Mouse (Mus musculus) midbrain, embryonic 15.5 days (tissue): ENCODE data around the gene Slc5a1. TPM values are rescaled to one million over a fixed set of nuclear protein-coding genes. Genes with fewer than 3 reads are reported as not detected.

ENCODE experiments used
- ATAC-seq: fragments of 200-750 bp; cut with Nextera tagmentation; replicated peaks from 2 replicates; pipeline ENCODE4 v1.8.0; 2017; ENCODE audit warnings: moderate TSS enrichment
- H3K27ac ChIP-seq: fragments of 300-500 bp; sonication (generic); 2 replicates; pipeline ENCODE4 v1.5.1; 2015; ENCODE audit warnings: mild to moderate bottlenecking, inconsistent platforms
- H3K27me3 ChIP-seq: fragments of 300-500 bp; sonication (generic); replicated peaks from 2 replicates; pipeline ENCODE4 v1.6.1; 2015; ENCODE audit warnings: inconsistent platforms
- H3K36me3 ChIP-seq: fragments of 300-500 bp; sonication (generic); replicated peaks from 2 replicates; pipeline ENCODE4 v1.6.1; 2015; ENCODE audit warnings: inconsistent platforms
- H3K4me1 ChIP-seq: fragments of 300-500 bp; sonication (generic); 2 replicates; pipeline ENCODE4 v1.6.1; 2015; ENCODE audit warnings: inconsistent platforms
- H3K4me2 ChIP-seq: fragments of 300-500 bp; sonication (generic); 2 replicates; pipeline ENCODE4 v1.6.1; 2015; ENCODE audit warnings: inconsistent platforms, mild to moderate bottlenecking, moderate library complexity
- H3K4me3 ChIP-seq: fragments of 300-500 bp; sonication (generic); 2 replicates; pipeline ENCODE4 v1.5.1; 2015; ENCODE audit warnings: mild to moderate bottlenecking, inconsistent platforms
- H3K9ac ChIP-seq: fragments of 300-500 bp; sonication (generic); 2 replicates; pipeline ENCODE4 v1.6.1; 2015; ENCODE audit warnings: mild to moderate bottlenecking, inconsistent platforms
- H3K9me3 ChIP-seq: fragments of 300-500 bp; sonication (generic); 2 replicates; pipeline ENCODE4 v1.6.1; 2016; ENCODE audit warnings: inconsistent platforms
- WGBS: fragments of 180-500 bp; shearing (Covaris S2); methylation state at CpG from one replicate; pipeline ENCODE4 v1.1.7; 2015; ENCODE audit warnings: mixed read lengths; 5-methylcytosine and 5-hydroxymethylcytosine counted together
- polyA plus RNA-seq: library from polyadenylated mRNA; unstranded; fragments of >200 nt; fragmentation: Nextera tagmentation; extraction: Ambion mirVana; gene quantifications from 2 replicates; pipeline ENCODE4 v1.2.1, GENCODE M21; 2015

Gene Slc5a1
- polyA plus RNA-seq, 1 experiment from 2014 or later: 0.06 TPM

DNA sequence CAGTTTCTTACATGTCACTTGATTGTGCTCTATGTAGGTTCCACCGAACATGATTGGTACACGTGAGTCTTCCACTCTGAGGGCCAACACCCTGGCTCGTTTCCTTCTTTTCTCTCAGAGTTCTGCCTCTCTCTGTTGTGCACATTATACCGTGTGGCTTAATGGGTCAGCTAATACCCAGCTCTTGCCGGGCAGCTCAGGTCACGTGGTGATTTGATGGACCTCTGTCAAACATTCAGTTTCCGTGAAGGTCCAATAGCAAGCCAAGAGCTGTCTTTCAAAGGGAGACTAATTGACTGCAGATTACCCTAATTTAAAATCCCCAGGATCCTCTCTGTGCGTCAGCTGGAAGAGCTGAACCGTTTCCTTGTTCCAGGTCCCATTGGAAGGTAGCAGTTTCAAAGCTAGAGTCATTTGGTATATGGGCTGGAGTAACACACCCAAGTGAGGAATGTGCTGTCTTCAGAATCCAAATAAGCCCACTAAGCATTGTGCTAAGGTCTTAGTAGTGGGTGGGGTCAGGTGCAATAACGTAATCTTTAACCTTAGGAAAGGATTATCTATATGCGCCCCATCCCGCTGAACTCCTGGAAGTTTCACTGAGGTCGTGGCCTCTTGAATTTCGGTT lies 3.9 kb downstream of the Slc5a1 start:
- Histone ChIP-seq H3K9me3 (no peaks in the 10 kb centered on the region), H3K4me2 (no peak overlapping the region)
- 81% methylated on average over 14 of the region's 14 CpGs for WGBS

GRCm38 (mm10) chr5:33121871-33122315 lies 17.9 kb downstream of the Slc5a1 start:
- Histone ChIP-seq H3K4me1 (no peaks in the 10 kb centered on the region), H3K36me3 (no peaks in the 10 kb centered on the region), H3K4me2 (no peak overlapping the region), H3K9ac (no peak overlapping the region), H3K27ac (no peak overlapping the region), H3K27me3 (no peaks in the 10 kb centered on the region), H3K9me3 (no peaks in the 10 kb centered on the region), H3K4me3 (no peak overlapping the region)
- no peak for ATAC-seq
- 69% methylated on average over 4 of the region's 4 CpGs for whole genome bisulfite sequencing

More for the DNA sequence above, 3.9 kb downstream of the Slc5a1 start:
- no peak overlapping the region for H3K4me3 ChIP-seq
- no peak for ATAC-seq
- no peaks in the 10 kb centered on the region for H3K36me3 ChIP-seq
- H3K9ac ChIP-seq: no peak overlapping the region
- peaks cover 20% of the 10 kb centered on the region for H3K27me3 ChIP-seq
- H3K27ac ChIP-seq: no peak overlapping the region
- H3K4me1 ChIP-seq: peaks cover 4% of the 10 kb centered on the region; the same call in 1 of the 2 replicates

DNA sequence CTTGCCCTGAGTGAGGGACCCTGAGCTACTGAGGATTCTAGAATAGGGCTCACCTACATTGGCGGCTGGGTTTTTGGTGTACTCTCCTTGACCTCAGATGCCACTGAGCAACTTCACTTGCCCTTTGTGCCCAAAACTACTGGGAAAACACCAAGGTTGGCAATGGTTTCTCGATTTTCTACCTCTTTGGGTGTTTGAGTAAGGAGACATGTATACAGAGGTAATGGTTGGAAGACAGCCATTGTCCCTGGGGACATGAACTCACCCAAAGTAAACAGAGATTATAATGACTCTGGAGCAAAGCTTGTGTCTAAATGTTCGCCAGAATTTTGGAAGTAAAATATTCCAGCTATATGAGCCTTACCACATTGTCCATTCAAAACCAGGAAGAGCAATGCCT lies 19.6 kb downstream of the Slc5a1 start:
- ATAC-seq: no peak
- Histone ChIP-seq H3K4me3 (no peak overlapping the region), H3K4me1 (no peaks in the 10 kb centered on the region), H3K9ac (no peak overlapping the region), H3K36me3 (no peaks in the 10 kb centered on the region), H3K27ac (no peak overlapping the region), H3K27me3 (no peaks in the 10 kb centered on the region), H3K4me2 (no peak overlapping the region), H3K9me3 (no peaks in the 10 kb centered on the region)
- WGBS: 74% methylated on average over 3 of the region's 3 CpGs

GRCm38 (mm10) chr5:33125318-33125717 lies 21.3 kb downstream of the Slc5a1 start:
- Histone ChIP-seq H3K27ac (no peak overlapping the region), H3K9me3 (no peaks in the 10 kb centered on the region), H3K4me1 (no peaks in the 10 kb centered on the region), H3K4me3 (no peak overlapping the region), H3K27me3 (no peaks in the 10 kb centered on the region), H3K4me2 (no peak overlapping the region), H3K36me3 (no peaks in the 10 kb centered on the region), H3K9ac (no peak overlapping the region)
- 94% methylated on average over 4 of the region's 4 CpGs for WGBS
- ATAC-seq: no peak

DNA sequence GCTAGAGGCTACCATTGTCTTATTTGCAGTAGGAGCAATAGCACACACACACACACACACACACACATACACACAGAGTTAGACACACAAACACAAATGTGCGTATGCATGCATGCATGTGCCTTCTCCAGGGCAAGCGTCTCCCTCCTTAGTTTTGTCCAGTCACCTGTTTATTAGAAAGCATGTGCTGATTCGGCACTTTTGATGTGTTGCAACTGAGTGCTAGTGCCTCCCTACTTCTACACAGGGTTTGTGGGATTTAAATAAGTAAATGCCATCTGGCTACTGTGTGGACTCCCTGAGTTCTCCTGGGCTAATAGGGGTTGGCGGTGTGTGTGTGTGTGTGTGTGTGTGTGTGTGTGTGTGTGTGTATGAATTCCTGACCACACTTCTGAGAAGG lies 30.1 kb downstream of the Slc5a1 start:
- no peaks in the 10 kb centered on the region for H3K4me1 ChIP-seq
- 89% methylated on average over 4 of the region's 4 CpGs for WGBS
- no peaks in the 10 kb centered on the region for H3K27me3 ChIP-seq
- no peak overlapping the region for H3K27ac ChIP-seq
- H3K4me3 ChIP-seq: no peak overlapping the region
- no peaks in the 10 kb centered on the region for H3K36me3 ChIP-seq
- no peak overlapping the region for H3K9ac ChIP-seq
- no peak for ATAC-seq
- H3K4me2 ChIP-seq: no peak overlapping the region
- H3K9me3 ChIP-seq: no peaks in the 10 kb centered on the region

DNA sequence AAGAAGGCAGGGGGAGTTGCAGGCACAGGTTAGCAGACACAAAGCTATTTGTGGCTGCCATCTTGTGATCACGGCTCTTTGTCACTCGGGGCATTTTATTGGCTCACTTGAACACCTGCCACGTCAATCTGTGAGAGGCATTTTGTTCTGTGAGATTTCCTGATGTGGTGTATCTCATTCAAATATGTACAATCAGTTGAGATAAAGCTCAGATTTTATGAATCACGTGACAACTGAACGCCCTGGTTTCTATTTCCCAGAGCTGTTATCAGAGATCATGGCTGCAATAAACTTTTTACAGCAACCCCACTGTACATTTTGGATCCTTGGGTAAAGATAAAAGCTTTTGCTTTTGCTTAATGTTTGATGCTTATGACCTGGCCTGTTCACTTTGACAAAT lies 31.6 kb downstream of the Slc5a1 start:
- Histone ChIP-seq H3K4me2 (no peak overlapping the region), H3K4me1 (no peaks in the 10 kb centered on the region), H3K4me3 (no peak overlapping the region), H3K27ac (no peak overlapping the region), H3K9ac (no peak overlapping the region), H3K36me3 (no peaks in the 10 kb centered on the region), H3K9me3 (no peaks in the 10 kb centered on the region), H3K27me3 (no peaks in the 10 kb centered on the region)
- WGBS: 91% methylated on average over 5 of the region's 5 CpGs
- ATAC-seq: no peak

GRCm38 (mm10) chr5:33142790-33143455 lies 38.9 kb downstream of the Slc5a1 start:
- no peaks in the 10 kb centered on the region for H3K4me1 ChIP-seq
- H3K4me3 ChIP-seq: no peak overlapping the region
- H3K36me3 ChIP-seq: no peaks in the 10 kb centered on the region
- H3K9ac ChIP-seq: no peak overlapping the region
- WGBS: 57% methylated on average over 7 of the region's 7 CpGs
- H3K27ac ChIP-seq: no peak overlapping the region
- H3K27me3 ChIP-seq: 0 out of 2 replicates have a peak, but pooled peaks cover 3% of the 10 kb centered on the region
- ATAC-seq: no peak
- no peak overlapping the region for H3K4me2 ChIP-seq
- no peaks in the 10 kb centered on the region for H3K9me3 ChIP-seq

GRCm38 (mm10) chr5:33144025-33144424 lies 40.0 kb downstream of the Slc5a1 start:
- WGBS: 49% methylated on average over 5 of the region's 5 CpGs
- no peak overlapping the region for H3K27ac ChIP-seq

GRCm38 (mm10) chr5:33146837-33147236 lies 42.8 kb downstream of the Slc5a1 start:
- H3K9ac ChIP-seq: no peak overlapping the region
- 0 out of 2 replicates have a peak, but pooled peaks cover 3% of the 10 kb centered on the region for H3K27me3 ChIP-seq
- H3K4me2 ChIP-seq: no peak overlapping the region
- ATAC-seq: no peak
- H3K27ac ChIP-seq: no peak overlapping the region
- H3K36me3 ChIP-seq: no peaks in the 10 kb centered on the region
- H3K4me1 ChIP-seq: no peaks in the 10 kb centered on the region
- no peak overlapping the region for H3K4me3 ChIP-seq
- WGBS: 84% methylated on average over 9 of the region's 9 CpGs
- no peaks in the 10 kb centered on the region for H3K9me3 ChIP-seq

More at GRCm38 (mm10) chr5:33144025-33144424, 40.0 kb downstream of the Slc5a1 start:
- Histone ChIP-seq H3K9ac (no peak overlapping the region), H3K4me3 (no peak overlapping the region), H3K36me3 (no peaks in the 10 kb centered on the region), H3K9me3 (no peaks in the 10 kb centered on the region), H3K4me1 (no peaks in the 10 kb centered on the region), H3K27me3 (0 out of 2 replicates have a peak, but pooled peaks cover 3% of the 10 kb centered on the region), H3K4me2 (no peak overlapping the region)
- no peak for ATAC-seq

DNA sequence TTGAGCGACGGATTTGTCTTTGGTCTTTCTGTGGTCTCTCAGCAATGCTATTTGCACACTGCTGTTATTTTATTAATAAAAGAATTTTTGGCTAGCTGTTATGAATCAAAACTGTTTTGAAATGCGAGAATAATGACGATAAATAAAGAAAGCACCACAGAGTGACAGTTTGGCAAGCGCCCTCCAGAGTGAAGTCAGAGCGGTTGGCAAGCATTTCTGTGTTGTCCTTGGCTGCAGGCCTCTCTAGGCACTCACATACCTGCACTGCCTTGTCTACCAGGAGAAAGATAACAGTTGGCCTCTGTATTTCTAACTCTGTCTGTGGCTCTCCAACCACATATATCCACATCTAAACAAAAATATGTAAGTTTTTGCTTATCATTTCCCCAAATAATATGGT lies 43.7 kb downstream of the Slc5a1 start:
- Histone ChIP-seq H3K4me3 (no peak overlapping the region), H3K9me3 (no peaks in the 10 kb centered on the region), H3K9ac (no peak overlapping the region), H3K36me3 (no peaks in the 10 kb centered on the region), H3K27ac (no peak overlapping the region), H3K4me2 (no peak overlapping the region), H3K27me3 (0 out of 2 replicates have a peak, but pooled peaks cover 3% of the 10 kb centered on the region), H3K4me1 (no peaks in the 10 kb centered on the region)
- 77% methylated on average over 6 of the region's 6 CpGs for WGBS
- no peak for ATAC-seq

DNA sequence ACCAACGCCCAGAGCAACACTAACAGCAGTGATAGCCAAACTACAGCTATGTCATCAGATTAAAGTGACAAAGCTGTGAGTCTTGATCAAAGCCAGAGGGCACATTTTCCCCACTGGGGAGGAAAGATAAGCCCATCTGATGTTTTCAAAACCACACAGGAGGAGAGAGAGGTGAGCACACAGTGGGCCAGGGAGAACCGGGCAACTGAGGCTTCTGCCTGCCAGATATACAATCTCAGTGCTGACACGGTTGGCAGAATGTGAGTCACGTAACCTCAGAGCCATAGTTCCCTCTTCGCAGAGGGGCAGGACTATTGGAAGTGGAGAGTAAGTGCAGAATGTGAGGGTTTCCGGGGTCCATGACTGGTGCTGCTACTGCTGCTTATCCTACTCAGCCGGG lies 89.5 kb downstream of the Slc5a1 start:
- Histone ChIP-seq H3K4me1 (0 out of 2 replicates have a peak, but pooled peaks cover 2% of the 10 kb centered on the region), H3K27me3 (no peaks in the 10 kb centered on the region), H3K4me3 (no peak overlapping the region), H3K9ac (no peak overlapping the region), H3K36me3 (no peaks in the 10 kb centered on the region), H3K27ac (no peak overlapping the region), H3K4me2 (no peak overlapping the region), H3K9me3 (no peaks in the 10 kb centered on the region)
- no peak for ATAC-seq
- WGBS: 41% methylated on average over 7 of the region's 7 CpGs

DNA sequence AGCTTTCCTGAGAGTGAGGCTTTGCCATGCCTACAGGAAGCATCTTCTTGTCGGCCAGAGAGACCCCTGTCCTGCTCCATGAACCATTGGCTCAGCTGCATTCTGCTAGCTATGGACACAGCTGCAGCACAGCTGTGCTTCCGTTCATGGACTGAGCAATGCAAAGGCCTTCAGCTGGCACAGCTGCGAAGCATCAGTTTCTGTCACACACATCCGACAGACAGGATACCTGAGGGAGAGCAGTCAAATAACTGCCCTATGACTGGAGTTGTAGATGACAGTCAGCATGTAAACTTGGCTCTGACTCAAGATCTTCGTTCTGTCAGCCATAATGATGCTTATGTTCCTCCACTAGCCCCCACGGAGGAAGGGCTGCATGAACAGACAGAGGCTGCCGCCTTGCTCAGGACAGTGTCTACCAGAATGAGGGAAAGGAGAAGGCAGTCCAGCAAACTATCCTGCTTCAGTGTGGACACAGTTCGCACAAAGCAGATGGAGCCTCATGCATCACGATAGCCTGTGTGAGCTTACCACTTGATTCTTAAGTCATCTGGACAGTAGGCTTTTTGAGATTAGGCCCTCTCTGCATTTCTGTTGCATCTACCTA lies 91.3 kb downstream of the Slc5a1 start:
- ATAC-seq: no peak
- Histone ChIP-seq H3K9me3 (no peaks in the 10 kb centered on the region), H3K36me3 (no peaks in the 10 kb centered on the region), H3K27me3 (no peaks in the 10 kb centered on the region), H3K9ac (no peak overlapping the region), H3K4me2 (no peak overlapping the region), H3K27ac (no peak overlapping the region), H3K4me3 (no peak overlapping the region), H3K4me1 (0 out of 2 replicates have a peak, but pooled peaks cover 2% of the 10 kb centered on the region)
- WGBS: 85% methylated on average over 9 of the region's 9 CpGs
